Mouse (Mus musculus): ENCODE data around the gene Cenpx. TPM values are rescaled to one million over a fixed set of nuclear protein-coding genes. Genes with fewer than 3 reads are reported as not detected.

The Cenpx gene
- polyA plus RNA-seq, 1 experiment from 2014 or later = 157 TPM

DNA sequence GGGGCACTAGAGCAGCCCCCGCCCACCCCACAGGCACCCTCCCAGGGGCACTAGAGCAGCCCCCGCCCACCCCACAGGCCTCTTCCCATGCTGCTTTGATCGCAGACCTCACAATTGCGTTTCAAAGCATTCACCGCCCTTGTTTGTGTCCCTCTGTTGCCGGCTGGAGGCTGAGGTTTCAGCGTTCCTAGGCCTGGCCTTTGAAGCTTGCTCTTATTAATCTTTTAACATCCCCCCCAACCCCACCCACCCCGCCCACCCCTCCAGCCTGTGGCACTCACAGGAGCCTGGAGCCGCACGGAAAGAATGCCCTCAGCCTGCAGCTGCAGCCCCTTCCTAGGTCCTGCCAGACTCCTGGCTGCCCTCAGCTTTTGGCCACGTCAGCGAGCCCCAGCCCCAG, 6.3 kb downstream of the Cenpx start:
- peaks cover 49% of the 10 kb centered on the region for H3K4me1 ChIP-seq (ENCODE audit: control insufficient read depth, insufficient read depth, low read length)

DNA sequence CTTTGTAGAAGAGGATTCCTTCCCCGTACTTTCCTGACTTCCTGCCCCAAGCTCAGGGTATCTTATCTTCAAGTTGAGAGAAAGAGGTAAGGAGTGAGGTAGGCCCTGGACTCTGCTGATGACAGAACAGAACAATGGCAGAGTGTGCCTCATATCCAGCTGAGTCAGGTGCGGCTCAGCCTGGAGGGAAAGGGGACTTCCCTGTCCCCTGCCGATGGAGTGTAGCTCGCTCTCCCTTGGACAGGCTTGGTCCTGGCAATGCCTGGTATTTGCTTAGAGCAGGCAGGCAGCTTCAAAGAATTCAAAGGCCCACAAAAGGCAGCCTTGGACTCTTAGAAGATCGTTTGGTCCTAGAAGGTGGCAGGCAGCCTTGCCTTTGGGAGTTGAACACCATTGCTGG, 7.4 kb downstream of the Cenpx start:
- no peak for ATAC-seq (ENCODE audit: low FRiP score, low TSS enrichment)
- Histone ChIP-seq H3K4me2 (replicated peaks; ENCODE audit: low read depth, low read length) (no peak overlapping the region), H3K4me3 (ENCODE audit: low read length) (no peak overlapping the region), H3K36me3 (ENCODE audit: control insufficient read depth, insufficient read depth, low read length) (peaks cover 27% of the 10 kb centered on the region), H3K27me3 (ENCODE audit: control insufficient read depth, insufficient read depth, low read length) (no peaks in the 10 kb centered on the region), H3K4me1 (ENCODE audit: control insufficient read depth, insufficient read depth, low read length) (peaks cover 49% of the 10 kb centered on the region), H3K9me3 (ENCODE audit: control insufficient read depth, low read length) (no peaks in the 10 kb centered on the region), H3K9ac (ENCODE audit: low read depth, low read length) (peak overlapping the region; percentile 28; the same call in 1 of the 2 replicates), H3K27ac (ENCODE audit: low read depth, low read length) (peak overlapping the region; percentile 71; the same call in 1 of the 2 replicates)
- WGBS = 60% methylated on average over 5 of the region's 5 CpGs

More for the DNA sequence above, 6.3 kb downstream of the Cenpx start:
- Histone ChIP-seq H3K9ac (ENCODE audit: low read depth, low read length) (0 out of 2 replicates have a peak overlapping the region, but pooled peaks have one; percentile 28), H3K27ac (ENCODE audit: low read depth, low read length) (peak overlapping the region; percentile 71), H3K27me3 (ENCODE audit: control insufficient read depth, insufficient read depth, low read length) (no peaks in the 10 kb centered on the region), H3K36me3 (ENCODE audit: control insufficient read depth, insufficient read depth, low read length) (peaks cover 22% of the 10 kb centered on the region), H3K4me2 (replicated peaks; ENCODE audit: low read depth, low read length) (no peak overlapping the region), H3K9me3 (ENCODE audit: control insufficient read depth, low read length) (no peaks in the 10 kb centered on the region), H3K4me3 (ENCODE audit: low read length) (no peak overlapping the region)
- ATAC-seq (ENCODE audit: low FRiP score, low TSS enrichment) = no peak; the same call in 1 of the 2 replicates
- WGBS = 3% methylated on average over 12 of the region's 12 CpGs

DNA sequence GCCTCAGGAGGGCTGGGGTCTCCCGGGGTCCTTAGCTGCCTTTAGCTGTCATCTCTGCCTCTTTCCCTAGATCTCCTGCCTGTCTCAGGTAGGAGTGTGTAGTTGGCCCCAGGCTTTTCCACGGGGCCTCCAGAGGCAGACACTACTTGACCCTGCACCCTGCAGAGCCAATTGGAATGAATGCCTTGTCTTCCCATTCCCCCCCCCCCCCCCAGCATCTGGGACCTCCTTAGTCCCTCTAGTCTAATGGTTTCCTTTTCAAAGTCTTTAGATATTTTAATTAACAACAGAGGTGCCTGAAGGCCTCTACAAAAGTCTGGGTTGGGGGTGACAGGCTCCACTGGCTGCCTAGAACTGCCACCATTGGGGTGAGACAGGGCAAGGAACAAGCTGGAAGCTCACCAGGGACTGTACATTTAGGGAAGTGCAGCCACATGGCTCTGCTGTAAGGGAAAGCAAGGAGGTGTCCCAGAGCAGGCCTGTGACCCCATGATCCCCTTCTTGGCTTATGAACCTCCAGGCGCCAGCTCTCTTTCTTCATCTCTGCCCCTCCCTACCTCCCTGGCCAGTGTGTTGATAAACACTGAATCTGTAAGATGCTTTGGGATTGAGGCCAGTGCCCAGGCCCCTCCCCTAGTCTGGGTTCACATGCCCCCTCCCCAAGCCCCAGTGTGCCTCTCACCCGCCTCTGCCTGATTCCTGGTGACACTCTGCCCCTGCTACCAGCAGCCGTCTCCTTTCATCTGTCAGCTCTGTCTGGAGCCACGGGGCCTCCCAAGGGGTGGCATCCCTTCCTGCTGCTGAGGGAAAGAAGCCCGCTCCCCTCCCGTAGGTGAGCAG, 8.8 kb downstream of the Cenpx start:
- Histone ChIP-seq H3K4me3 (ENCODE audit: low read length) (no peak overlapping the region), H3K4me2 (replicated peaks; ENCODE audit: low read depth, low read length) (no peak overlapping the region), H3K27me3 (ENCODE audit: control insufficient read depth, insufficient read depth, low read length) (no peaks in the 10 kb centered on the region), H3K4me1 (ENCODE audit: control insufficient read depth, insufficient read depth, low read length) (peaks cover 44% of the 10 kb centered on the region), H3K27ac (ENCODE audit: low read depth, low read length) (peak overlapping the region; percentile 65; the same call in 1 of the 2 replicates), H3K36me3 (ENCODE audit: control insufficient read depth, insufficient read depth, low read length) (peaks cover 21% of the 10 kb centered on the region), H3K9me3 (ENCODE audit: control insufficient read depth, low read length) (no peaks in the 10 kb centered on the region), H3K9ac (ENCODE audit: low read depth, low read length) (peak overlapping the region; percentile 34; the same call in 1 of the 2 replicates)
- WGBS = 18% methylated on average over 8 of the region's 8 CpGs
- peak; percentile 71 for ATAC-seq (ENCODE audit: low FRiP score, low TSS enrichment)

DNA sequence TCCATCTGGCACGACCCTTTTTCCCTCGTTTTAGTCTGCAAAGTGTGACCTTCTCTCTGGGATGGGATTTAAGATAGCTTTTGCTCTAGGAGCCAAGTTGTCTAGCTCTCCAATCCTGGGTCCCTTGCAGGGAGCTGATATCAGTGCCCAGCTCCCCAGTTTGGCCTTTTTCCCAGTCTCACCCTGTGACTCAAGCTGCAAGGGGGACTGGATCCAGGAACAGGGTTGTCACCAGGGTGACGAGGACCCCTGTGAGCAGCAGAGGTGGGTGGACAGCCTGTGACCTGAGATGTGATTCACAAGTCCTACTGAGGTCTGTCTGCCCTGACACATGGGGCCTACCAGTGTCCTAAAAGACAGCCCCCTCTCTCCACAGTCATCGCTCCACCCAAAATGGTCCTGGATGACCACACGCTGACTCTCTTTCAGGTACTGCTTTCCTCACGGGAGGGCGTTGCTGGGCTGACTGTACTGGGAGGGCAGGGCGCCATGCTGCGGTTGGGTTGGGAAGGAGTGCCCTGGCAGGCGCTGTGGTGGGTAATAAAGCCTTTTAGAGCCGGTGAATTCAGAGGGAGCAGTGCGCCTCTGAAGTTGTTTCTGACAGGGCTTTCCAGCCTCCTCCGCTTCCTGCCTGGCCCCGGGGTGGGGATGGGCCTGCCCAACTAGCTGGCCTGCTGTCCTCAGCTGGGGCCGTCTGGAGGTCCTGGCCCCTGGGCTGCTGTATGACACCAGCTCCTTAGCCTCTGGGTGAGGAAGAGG, 9.7 kb downstream of the Cenpx start:
- Histone ChIP-seq H3K4me2 (replicated peaks; ENCODE audit: low read depth, low read length) (no peak overlapping the region), H3K27ac (ENCODE audit: low read depth, low read length) (peak overlapping the region; percentile 56; the same call in 1 of the 2 replicates), H3K27me3 (ENCODE audit: control insufficient read depth, insufficient read depth, low read length) (no peaks in the 10 kb centered on the region), H3K9me3 (ENCODE audit: control insufficient read depth, low read length) (no peaks in the 10 kb centered on the region), H3K4me3 (ENCODE audit: low read length) (no peak overlapping the region), H3K4me1 (ENCODE audit: control insufficient read depth, insufficient read depth, low read length) (peaks cover 44% of the 10 kb centered on the region), H3K9ac (ENCODE audit: low read depth, low read length) (peak overlapping the region; percentile 34; the same call in 1 of the 2 replicates), H3K36me3 (ENCODE audit: control insufficient read depth, insufficient read depth, low read length) (peaks cover 20% of the 10 kb centered on the region)
- 32% methylated on average over 15 of the region's 15 CpGs for WGBS
- no peak for ATAC-seq (ENCODE audit: low FRiP score, low TSS enrichment)

DNA sequence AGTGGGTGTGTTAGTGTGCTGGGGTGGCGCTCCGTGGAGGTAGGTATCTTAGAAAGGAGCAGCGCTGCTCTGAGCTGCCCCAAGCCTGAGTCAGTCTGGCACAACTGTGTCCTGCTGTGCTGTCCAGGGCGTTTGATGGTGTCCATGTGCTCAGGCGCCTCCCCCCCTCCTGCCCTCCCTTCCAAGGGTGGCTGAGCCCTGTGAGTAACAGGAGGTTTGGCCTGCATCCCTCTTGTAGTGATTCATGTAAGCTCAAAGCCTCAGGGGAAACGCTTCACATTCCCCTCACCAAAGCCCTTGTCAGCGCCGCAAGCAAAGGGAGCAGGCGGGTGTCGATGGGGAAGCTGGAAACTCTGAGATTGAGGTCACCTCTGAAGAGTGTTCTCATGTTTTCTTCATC, 15.8 kb downstream of the Cenpx start:
- Histone ChIP-seq H3K27ac (ENCODE audit: low read depth, low read length) (peak overlapping the region; percentile 62), H3K27me3 (ENCODE audit: control insufficient read depth, insufficient read depth, low read length) (no peaks in the 10 kb centered on the region), H3K4me2 (replicated peaks; ENCODE audit: low read depth, low read length) (no peak overlapping the region), H3K9ac (ENCODE audit: low read depth, low read length) (0 out of 2 replicates have a peak overlapping the region, but pooled peaks have one; percentile 25), H3K4me1 (ENCODE audit: control insufficient read depth, insufficient read depth, low read length) (peaks cover 40% of the 10 kb centered on the region), H3K36me3 (ENCODE audit: control insufficient read depth, insufficient read depth, low read length) (peaks cover 24% of the 10 kb centered on the region), H3K4me3 (ENCODE audit: low read length) (no peak overlapping the region), H3K9me3 (ENCODE audit: control insufficient read depth, low read length) (no peaks in the 10 kb centered on the region)
- 28% methylated on average over 10 of the region's 10 CpGs for WGBS
- ATAC-seq (ENCODE audit: low FRiP score, low TSS enrichment) = peak; percentile 18; the same call in 1 of the 2 replicates

DNA sequence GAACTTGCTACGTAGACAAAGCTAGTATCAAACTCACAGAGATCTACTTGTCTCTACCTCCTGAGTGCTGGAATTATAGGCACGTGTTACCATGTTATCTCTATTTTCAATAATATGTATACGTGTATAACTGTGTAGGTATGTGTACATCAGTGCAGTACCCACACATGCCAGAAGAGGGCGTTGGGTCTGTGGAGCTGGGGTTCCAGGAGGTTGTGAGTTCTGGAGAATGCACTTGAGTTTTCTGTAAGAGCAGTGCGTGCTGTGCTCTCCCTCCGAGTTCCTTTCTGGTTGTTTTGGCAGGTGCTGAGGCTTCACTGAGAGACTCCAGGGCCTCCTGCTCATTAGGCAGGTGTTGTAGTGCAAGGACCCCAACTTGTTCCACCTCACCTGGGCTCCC, 17.0 kb downstream of the Cenpx start:
- ATAC-seq (ENCODE audit: low FRiP score, low TSS enrichment) = no peak
- peaks cover 40% of the 10 kb centered on the region for H3K4me1 ChIP-seq (ENCODE audit: control insufficient read depth, insufficient read depth, low read length)
- peaks cover 17% of the 10 kb centered on the region for H3K36me3 ChIP-seq (ENCODE audit: control insufficient read depth, insufficient read depth, low read length)
- WGBS = 88% methylated on average over 6 of the region's 6 CpGs
- no peak overlapping the region for H3K4me2 ChIP-seq (replicated peaks; ENCODE audit: low read depth, low read length)
- H3K9me3 ChIP-seq (ENCODE audit: control insufficient read depth, low read length) = no peaks in the 10 kb centered on the region
- H3K9ac ChIP-seq (ENCODE audit: low read depth, low read length) = no peak overlapping the region
- H3K4me3 ChIP-seq (ENCODE audit: low read length) = no peak overlapping the region
- H3K27me3 ChIP-seq (ENCODE audit: control insufficient read depth, insufficient read depth, low read length) = no peaks in the 10 kb centered on the region
- H3K27ac ChIP-seq (ENCODE audit: low read depth, low read length) = peak overlapping the region; percentile 33; the same call in 1 of the 2 replicates

DNA sequence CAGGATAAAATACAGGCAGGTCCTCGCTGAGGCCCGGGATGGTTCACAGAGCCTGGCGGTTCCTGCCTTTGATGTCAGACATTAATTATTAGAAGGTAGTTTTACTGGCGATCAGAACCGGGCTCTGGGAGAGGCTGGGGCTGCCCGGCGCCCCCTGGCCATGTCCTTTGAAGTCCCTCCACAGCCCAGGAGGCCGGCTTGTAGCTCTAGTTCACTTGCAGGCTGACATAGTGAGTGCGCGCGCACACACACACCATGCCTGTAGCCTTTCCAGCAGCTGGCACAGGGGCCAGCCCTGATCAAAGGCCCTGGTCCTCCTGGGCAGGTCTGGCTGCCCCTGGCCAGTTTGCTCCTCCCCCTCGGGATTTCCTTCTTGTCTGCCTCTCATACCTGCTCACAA, 17.9 kb downstream of the Cenpx start:
- Histone ChIP-seq H3K9me3 (ENCODE audit: control insufficient read depth, low read length) (no peaks in the 10 kb centered on the region), H3K4me2 (replicated peaks; ENCODE audit: low read depth, low read length) (no peak overlapping the region), H3K4me1 (ENCODE audit: control insufficient read depth, insufficient read depth, low read length) (peaks cover 40% of the 10 kb centered on the region), H3K9ac (ENCODE audit: low read depth, low read length) (no peak overlapping the region), H3K36me3 (ENCODE audit: control insufficient read depth, insufficient read depth, low read length) (peaks cover 12% of the 10 kb centered on the region; the same call in 1 of the 2 replicates), H3K27me3 (ENCODE audit: control insufficient read depth, insufficient read depth, low read length) (no peaks in the 10 kb centered on the region), H3K4me3 (ENCODE audit: low read length) (no peak overlapping the region), H3K27ac (ENCODE audit: low read depth, low read length) (peak overlapping the region; percentile 33; the same call in 1 of the 2 replicates)
- peak; percentile 87 for ATAC-seq (ENCODE audit: low FRiP score, low TSS enrichment)
- 13% methylated on average over 12 of the region's 12 CpGs for WGBS

DNA sequence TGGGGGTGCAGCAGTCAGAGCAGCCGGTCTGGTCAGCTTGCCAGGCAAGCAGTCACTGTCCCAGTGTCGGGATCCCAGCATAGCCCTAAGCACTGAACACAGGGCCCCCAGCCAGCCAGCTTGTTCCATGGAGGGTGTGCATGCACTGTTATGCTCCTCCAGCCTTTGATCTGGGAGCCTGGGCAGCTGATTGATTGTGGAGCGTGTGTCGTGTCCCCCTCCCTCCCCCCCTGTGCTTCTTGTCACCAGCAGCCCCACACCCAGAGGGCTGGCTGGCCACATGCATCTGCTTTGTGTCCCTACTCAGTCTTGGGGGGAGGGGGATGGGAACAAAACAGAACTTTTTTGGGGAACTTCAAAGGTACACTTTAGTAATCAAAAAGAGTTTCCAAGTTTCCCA, 18.4 kb downstream of the Cenpx start:
- Histone ChIP-seq H3K4me1 (ENCODE audit: control insufficient read depth, insufficient read depth, low read length) (peaks cover 40% of the 10 kb centered on the region), H3K4me2 (replicated peaks; ENCODE audit: low read depth, low read length) (no peak overlapping the region), H3K9me3 (ENCODE audit: control insufficient read depth, low read length) (no peaks in the 10 kb centered on the region), H3K27me3 (ENCODE audit: control insufficient read depth, insufficient read depth, low read length) (no peaks in the 10 kb centered on the region), H3K27ac (ENCODE audit: low read depth, low read length) (peak overlapping the region; percentile 33; the same call in 1 of the 2 replicates), H3K4me3 (ENCODE audit: low read length) (no peak overlapping the region), H3K36me3 (ENCODE audit: control insufficient read depth, insufficient read depth, low read length) (peaks cover 16% of the 10 kb centered on the region; the same call in 1 of the 2 replicates), H3K9ac (ENCODE audit: low read depth, low read length) (no peak overlapping the region)
- 6% methylated on average over 4 of the region's 4 CpGs for WGBS
- ATAC-seq (ENCODE audit: low FRiP score, low TSS enrichment) = peak; percentile 70
